Mouse (Mus musculus): ENCODE results near the gene Prl3d1. TPM values are rescaled to one million over a fixed set of nuclear protein-coding genes. Genes with fewer than 3 reads are reported as not detected.
"Not testable (repeated sequence)": the region's sequence is repeated elsewhere in the genome, so short reads cannot be mapped to it uniquely, and the experiment has no call there.

Prl3d1 gene
- not detected in 2 replicates for polyA plus RNA-seq (2015; fragmentation: Nextera tagmentation; extraction: Ambion mirVana)

DNA sequence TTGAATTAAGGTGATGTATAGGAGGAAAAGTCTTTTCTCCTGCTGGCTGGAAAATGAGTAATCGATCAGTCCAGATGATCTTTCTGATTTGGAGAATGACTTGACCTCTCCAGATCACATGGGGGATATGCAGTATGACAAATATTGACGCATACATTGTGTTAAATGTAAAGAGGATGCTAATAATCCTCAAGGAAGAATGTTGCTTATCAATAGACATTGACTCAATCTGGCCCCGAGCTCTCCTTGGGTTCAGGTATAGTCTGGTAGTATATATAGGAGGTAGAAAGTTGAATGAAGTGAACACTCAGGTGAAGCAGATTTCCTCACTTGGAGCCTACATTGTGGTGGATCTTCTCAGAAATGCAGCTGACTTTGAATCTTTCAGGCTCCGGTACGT lies at the start of gene Prl3d1:
Gene Prl3d1 (plus strand): TSS at position 301 of the 400 bp plus-strand sequence.
- not testable (repeated sequence) for ATAC-seq (replicated peaks); H3K9me3 ChIP-seq; H3K9ac ChIP-seq (replicated peaks); H3K36me3 ChIP-seq; H3K27me3 ChIP-seq; H3K4me3 ChIP-seq; H3K27ac ChIP-seq (replicated peaks); H3K4me2 ChIP-seq (replicated peaks); H3K4me1 ChIP-seq
- WGBS = 92% methylated on average over 5 of the region's 5 CpGs

DNA sequence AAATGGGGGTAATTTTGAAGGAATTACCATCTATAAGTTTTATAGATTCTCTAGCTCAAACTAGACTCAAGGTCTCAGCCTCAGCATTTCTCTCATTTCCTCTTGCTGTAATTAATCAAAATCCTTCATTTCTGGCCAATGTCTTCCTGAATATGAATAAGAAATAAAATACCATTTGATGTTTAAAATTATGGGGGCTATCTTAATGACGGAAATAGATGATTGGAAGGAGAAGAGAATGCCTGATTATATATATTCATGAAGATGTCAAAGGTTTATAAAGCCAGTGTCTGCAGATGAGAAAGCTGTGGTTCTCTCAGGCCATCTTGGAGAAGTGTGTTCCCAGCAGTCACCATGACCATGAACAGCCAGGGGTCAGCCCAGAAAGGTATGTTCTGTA lies 36.7 kb upstream of the Prl3d1 start, which contains the start of gene Prl:
Gene Prl (plus strand): TSS at position 301 of the 400 bp plus-strand sequence.
- no peak within 1 kb of the TSS for H3K27ac ChIP-seq (replicated peaks)
- H3K4me3 ChIP-seq = no peak within 1 kb of the TSS
- H3K4me2 ChIP-seq (replicated peaks) = no peak within 1 kb of the TSS
- H3K4me1 ChIP-seq = no peaks in the 10 kb centered on the region
- no peak within 1 kb of the TSS for H3K9ac ChIP-seq (replicated peaks)
- WGBS = 93% methylated on average over 1 of the region's 1 CpGs
- no peaks in the 10 kb centered on the region for H3K27me3 ChIP-seq
- no peaks in the 10 kb centered on the region for H3K36me3 ChIP-seq
- no peak for ATAC-seq (replicated peaks)
- H3K9me3 ChIP-seq = no peaks in the 10 kb centered on the region

DNA sequence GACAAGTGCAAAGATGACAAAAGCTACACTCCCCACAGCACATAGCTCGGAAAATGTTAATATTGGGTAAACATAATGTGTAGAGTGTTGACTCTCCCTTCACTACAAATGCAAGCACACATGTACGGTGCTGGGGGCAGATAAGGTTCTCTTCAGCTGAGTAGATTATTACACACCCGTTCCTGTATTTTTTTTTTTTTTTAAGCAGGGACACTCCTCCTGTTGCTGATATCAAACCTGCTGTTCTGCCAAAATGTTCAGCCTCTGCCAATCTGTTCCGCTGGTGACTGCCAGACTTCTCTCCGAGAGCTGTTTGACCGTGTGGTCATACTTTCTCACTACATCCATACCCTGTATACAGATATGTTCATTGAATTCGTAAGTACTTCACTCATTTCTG lies 34.8 kb upstream of the Prl3d1 start:
- H3K36me3 ChIP-seq = no peaks in the 10 kb centered on the region
- no peaks in the 10 kb centered on the region for H3K4me1 ChIP-seq
- H3K27me3 ChIP-seq = no peaks in the 10 kb centered on the region
- H3K4me2 ChIP-seq (replicated peaks) = no peak overlapping the region
- H3K27ac ChIP-seq (replicated peaks) = no peak overlapping the region
- ATAC-seq (replicated peaks) = no peak
- no peaks in the 10 kb centered on the region for H3K9me3 ChIP-seq
- no peak overlapping the region for H3K9ac ChIP-seq (replicated peaks)
- H3K4me3 ChIP-seq = no peak overlapping the region
- 64% methylated on average over 7 of the region's 7 CpGs for WGBS

DNA sequence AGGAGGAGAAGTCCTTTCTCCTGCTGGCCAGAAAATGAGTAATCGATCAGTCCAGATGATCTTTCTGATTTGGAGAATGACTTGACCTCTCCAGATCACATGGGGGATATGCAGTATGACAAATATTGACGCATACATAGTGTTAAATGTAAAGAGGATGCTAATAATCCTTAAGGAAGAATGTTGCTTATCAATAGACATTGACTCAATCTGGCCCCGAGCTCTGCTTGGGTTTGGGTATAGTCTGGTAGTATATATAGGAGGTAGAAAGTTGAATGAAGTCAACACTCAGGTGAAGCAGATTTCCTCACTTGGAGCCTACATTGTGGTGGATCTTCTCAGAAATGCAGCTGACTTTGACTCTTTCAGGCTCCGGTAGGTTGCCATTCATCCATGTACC lies 27.4 kb downstream of the Prl3d1 start, which contains the start of gene Prl3d2:
Gene Prl3d2 (plus strand): TSS at position 301 of the 400 bp plus-strand sequence.
- not testable (repeated sequence) for H3K9ac ChIP-seq (replicated peaks); H3K9me3 ChIP-seq; H3K27me3 ChIP-seq; ATAC-seq (replicated peaks); H3K4me2 ChIP-seq (replicated peaks); H3K36me3 ChIP-seq; H3K27ac ChIP-seq (replicated peaks); H3K4me3 ChIP-seq; H3K4me1 ChIP-seq
- 95% methylated on average over 4 of the region's 4 CpGs for WGBS

DNA sequence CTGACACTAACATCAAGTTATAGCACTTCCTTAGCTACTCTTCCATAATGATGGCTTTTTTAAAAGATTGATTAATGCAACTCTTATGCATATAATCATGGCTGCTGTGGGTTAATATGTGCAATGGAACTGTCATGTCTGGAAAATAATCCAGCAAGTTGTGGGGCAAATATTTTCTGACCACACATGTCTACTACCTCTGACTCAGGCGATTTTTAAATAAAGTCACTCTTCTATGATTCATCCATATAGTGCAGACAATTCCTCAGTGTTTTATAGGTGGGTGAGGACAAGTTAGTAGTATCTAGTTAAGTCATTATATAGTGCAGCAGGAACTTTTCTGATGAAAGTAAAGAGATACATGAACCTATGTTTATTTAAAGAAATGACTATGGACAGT lies 54.3 kb downstream of the Prl3d1 start:
- Histone ChIP-seq H3K27ac (replicated peaks) (no peak overlapping the region), H3K9me3 (no peaks in the 10 kb centered on the region), H3K36me3 (no peaks in the 10 kb centered on the region), H3K4me3 (no peak overlapping the region), H3K4me1 (no peaks in the 10 kb centered on the region), H3K9ac (replicated peaks) (no peak overlapping the region), H3K4me2 (replicated peaks) (no peak overlapping the region), H3K27me3 (no peaks in the 10 kb centered on the region)
- 59% methylated on average over 1 of the region's 1 CpGs for WGBS
- ATAC-seq (replicated peaks) = no peak

Other genes with a start within 250 kb of the Prl3d1 start
- not detected in 2 replicates for gene Prl, start 36.6 kb upstream of the Prl3d1 start, polyA plus RNA-seq (2015; fragmentation: Nextera tagmentation; extraction: Ambion mirVana)
- gene Prl3d2, start 27.5 kb downstream of the Prl3d1 start, polyA plus RNA-seq (2015; fragmentation: Nextera tagmentation; extraction: Ambion mirVana) = not detected in 2 replicates
- not detected in 2 replicates for gene Prl3d3, start 62.6 kb downstream of the Prl3d1 start, polyA plus RNA-seq (2015; fragmentation: Nextera tagmentation; extraction: Ambion mirVana)
- not detected in 2 replicates for gene Prl3c1, start 102.5 kb downstream of the Prl3d1 start, polyA plus RNA-seq (2015; fragmentation: Nextera tagmentation; extraction: Ambion mirVana)
- not detected in 2 replicates for gene Prl3b1, start 147.7 kb downstream of the Prl3d1 start, polyA plus RNA-seq (2015; fragmentation: Nextera tagmentation; extraction: Ambion mirVana)
- not detected in 2 replicates for gene Prl3a1, start 165.2 kb downstream of the Prl3d1 start, polyA plus RNA-seq (2015; fragmentation: Nextera tagmentation; extraction: Ambion mirVana)
- not detected in 2 replicates for gene Prl6a1, start 218.4 kb downstream of the Prl3d1 start, polyA plus RNA-seq (2015; fragmentation: Nextera tagmentation; extraction: Ambion mirVana)

All from forebrain, embryonic 15.5 days (tissue).